Mouse (Mus musculus) cerebellum, adult 9-10 months (tissue): Measurements from ENCODE around the gene Ugt1a8.
"Not testable (repeated sequence)": the region's sequence is repeated elsewhere in the genome, so short reads cannot be mapped to it uniquely, and the experiment has no call there.

Experiments
- DNase-seq: peaks from one replicate; pipeline ENCODE4 v3.0.0; 2022

Ugt1a8 gene

GRCm38 (mm10) chr1:88109604-88110003, 22.0 kb downstream of the Ugt1a8 start:
- DNase-seq, result not testable (repeated sequence)

- not testable (repeated sequence) for DNase-seq
Measured at GRCm38 (mm10) chr1:88112769-88113168, 25.2 kb downstream of the Ugt1a8 start.

GRCm38 (mm10) chr1:88120550-88120949, 32.9 kb downstream of the Ugt1a8 start:
- not testable (repeated sequence) for DNase-seq

- DNase-seq, result not testable (repeated sequence)
Measured at GRCm38 (mm10) chr1:88121521-88121920, 33.9 kb downstream of the Ugt1a8 start.

- DNase-seq, result not testable (repeated sequence)
Measured at GRCm38 (mm10) chr1:88125827-88126360, 38.3 kb downstream of the Ugt1a8 start.

GRCm38 (mm10) chr1:88129091-88129490, 41.5 kb downstream of the Ugt1a8 start:
- not testable (repeated sequence) for DNase-seq

- not testable (repeated sequence) for DNase-seq
Measured at GRCm38 (mm10) chr1:88130223-88130622, 42.6 kb downstream of the Ugt1a8 start.

GRCm38 (mm10) chr1:88133908-88134456, 46.4 kb downstream of the Ugt1a8 start:
- DNase-seq, result no peak

- not testable (repeated sequence) for DNase-seq
Measured at GRCm38 (mm10) chr1:88134457-88135011, 46.9 kb downstream of the Ugt1a8 start, which contains the start of gene Ugt1a6a. Gene Ugt1a6a (plus strand): TSS chr1:88134809.

GRCm38 (mm10) chr1:88135229-88135904, 47.8 kb downstream of the Ugt1a8 start:
- DNase-seq, result not testable (repeated sequence)

- DNase-seq, result no peak
Measured at GRCm38 (mm10) chr1:88136646-88137045, 49.0 kb downstream of the Ugt1a8 start.

- no peak for DNase-seq
Measured at GRCm38 (mm10) chr1:88137264-88137663, 49.7 kb downstream of the Ugt1a8 start.

GRCm38 (mm10) chr1:88138145-88138544, 50.5 kb downstream of the Ugt1a8 start:
- DNase-seq, result no peak

- DNase-seq, result not testable (repeated sequence)
Measured at GRCm38 (mm10) chr1:88140492-88140891, 52.9 kb downstream of the Ugt1a8 start.

- DNase-seq, result peak; percentile 53
Measured at GRCm38 (mm10) chr1:88143966-88144675, 56.5 kb downstream of the Ugt1a8 start.

GRCm38 (mm10) chr1:88145278-88145677, 57.7 kb downstream of the Ugt1a8 start:
- DNase-seq, result not testable (repeated sequence)

- not testable (repeated sequence) for DNase-seq
Measured at GRCm38 (mm10) chr1:88150133-88150532, 62.5 kb downstream of the Ugt1a8 start.

- peak; percentile 14 for DNase-seq
Measured at GRCm38 (mm10) chr1:88158430-88158829, 70.8 kb downstream of the Ugt1a8 start.

GRCm38 (mm10) chr1:88165711-88166110, 78.1 kb downstream of the Ugt1a8 start, which contains the start of gene Ugt1a5:
Gene Ugt1a5 (plus strand): TSS chr1:88166012.
- no peak for DNase-seq

- not testable (repeated sequence) for DNase-seq
Measured at GRCm38 (mm10) chr1:88172190-88172589, 84.6 kb downstream of the Ugt1a8 start.

- DNase-seq, result no peak
Measured at GRCm38 (mm10) chr1:88179657-88180056, 92.0 kb downstream of the Ugt1a8 start.

- DNase-seq, result no peak
Measured at GRCm38 (mm10) chr1:88186325-88186935, 98.8 kb downstream of the Ugt1a8 start.

- no peak for DNase-seq
Measured at GRCm38 (mm10) chr1:88192136-88192535, 104.5 kb downstream of the Ugt1a8 start.
